Mouse (Mus musculus): ENCODE data around the gene Hcls1.

- TF ChIP-seq POLR2A (IDR thresholded peaks at IDR 0.05; ENCODE audit: low read depth, low read length) = no peak
- no peak for TF ChIP-seq CTCF (IDR thresholded peaks at IDR 0.05; ENCODE audit: extremely low read depth, insufficient read depth, insufficient read length, insufficient replicate concordance)
Measured at GRCm38 (mm10) chr16:36921980-36922379, 12.8 kb upstream of the Hcls1 start.
